Mouse (Mus musculus): Measurements from ENCODE around the gene Pi4k2a.

DNA sequence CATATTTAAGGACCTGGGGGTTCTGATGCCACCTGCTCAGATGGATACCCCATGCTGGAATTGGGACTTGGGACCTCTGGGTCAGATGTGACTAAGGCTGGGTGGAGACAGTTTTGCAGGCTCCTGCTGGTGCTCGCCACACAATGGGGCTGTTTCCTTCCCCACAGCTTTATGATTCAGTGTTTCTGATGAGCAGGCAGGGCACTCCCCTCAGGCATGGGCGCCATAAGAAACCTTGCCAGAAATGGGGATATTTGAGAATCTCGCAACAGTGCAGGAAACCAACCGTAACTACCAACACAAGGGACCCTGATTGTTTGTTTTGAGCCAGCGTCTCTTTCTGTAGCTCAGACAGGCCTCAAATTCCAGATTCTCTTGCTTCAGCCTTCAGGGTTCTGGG is 40.8 kb downstream of the Pi4k2a start:
- no peak for TF ChIP-seq POLR2A (IDR thresholded peaks at IDR 0.05; ENCODE audit: borderline replicate concordance, insufficient read depth, low read length)
- TF ChIP-seq CTCF (IDR thresholded peaks at IDR 0.05; ENCODE audit: borderline replicate concordance, insufficient read depth, low read depth, low read length) = no peak

Measured in cerebellum, adult 2 months (tissue).